Mouse (Mus musculus) forelimb bud, embryonic 11.5 days (tissue): Measurements from ENCODE around the gene Commd4.
"Not testable (repeated sequence)": the region's sequence is repeated elsewhere in the genome, so short reads cannot be mapped to it uniquely, and the experiment has no call there.

ENCODE experiments used
- DNase-seq: peaks from one replicate; pipeline ENCODE4 v3.0.0-alpha.2; 2012; ENCODE audit warnings: low read depth, low spot score

Commd4 gene

GRCm38 (mm10) chr9:57158013-57158470 lies at the start of gene Commd4:
TSS of gene Commd4 (minus strand) at chr9:57158331.
- peak; percentile 97 for DNase-seq

GRCm38 (mm10) chr9:57206896-57207295 lies 48.8 kb upstream of the Commd4 start:
- no peak for DNase-seq

GRCm38 (mm10) chr9:57203571-57203970 lies 45.4 kb upstream of the Commd4 start:
- DNase-seq = not testable (repeated sequence)

DNA sequence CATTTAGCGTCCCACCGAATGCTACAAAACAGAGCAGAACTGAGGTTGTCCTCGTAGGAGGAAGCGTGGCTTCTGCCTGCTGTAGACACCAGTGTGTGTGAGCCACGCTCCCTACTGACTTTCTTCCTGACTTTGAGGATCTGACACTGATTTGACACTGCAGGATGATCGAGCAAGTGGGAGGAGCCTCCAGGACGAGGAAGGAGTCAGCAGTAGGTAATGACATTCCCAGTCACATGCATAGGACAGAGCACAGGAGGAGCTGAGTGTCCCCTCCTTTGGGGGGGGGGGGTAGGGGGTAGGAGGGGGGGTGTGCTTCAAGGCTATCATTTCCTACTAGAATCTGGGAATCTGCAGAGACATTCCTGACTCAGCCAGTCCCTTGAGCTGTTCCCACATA lies 44.9 kb upstream of the Commd4 start:
- no peak for DNase-seq

DNA sequence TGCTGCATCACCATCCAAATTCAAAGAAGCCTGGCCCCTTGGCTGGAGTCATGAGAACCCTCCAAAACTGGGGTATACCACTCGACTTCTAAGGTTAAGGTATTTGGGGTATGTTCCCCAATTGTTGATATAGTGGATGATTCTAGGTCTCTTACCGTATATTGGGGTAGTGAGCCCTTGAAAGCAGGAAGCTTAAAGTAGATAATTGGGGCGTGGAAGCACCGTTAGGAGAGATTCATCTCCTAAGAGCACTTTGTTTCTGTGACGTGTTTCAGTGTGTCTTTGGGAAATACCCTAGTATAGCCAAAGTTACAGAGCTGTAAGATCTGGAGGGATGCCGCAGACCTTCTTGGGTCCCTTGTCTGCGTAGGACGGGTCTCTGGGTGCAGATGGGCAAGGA lies 39.3 kb upstream of the Commd4 start:
- DNase-seq = no peak

- no peak for DNase-seq
These were observed 38.6 kb upstream of the Commd4 start for GRCm38 (mm10) chr9:57196708-57197107.

GRCm38 (mm10) chr9:57168411-57168810 lies 10.3 kb upstream of the Commd4 start:
- DNase-seq = no peak

DNA sequence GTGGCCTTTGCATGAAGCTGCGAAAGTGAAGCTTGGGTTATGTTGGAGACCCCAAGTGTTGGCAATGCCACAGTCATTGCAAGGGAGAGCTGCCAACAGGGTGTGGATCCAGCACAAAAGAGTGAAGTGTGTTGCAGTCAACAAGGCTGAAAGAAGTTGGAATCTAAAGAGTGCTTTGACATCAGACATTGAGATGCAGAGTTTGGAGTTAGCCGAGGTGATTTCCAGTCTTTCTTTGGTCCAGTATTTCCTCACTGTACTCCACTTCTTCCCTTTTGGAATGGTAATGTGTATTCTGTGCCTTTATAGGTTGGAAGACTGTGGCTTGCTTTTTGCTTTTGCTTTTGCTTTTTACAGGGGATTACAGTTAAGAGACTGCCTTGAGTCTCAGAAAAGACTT lies 8.0 kb upstream of the Commd4 start:
- no peak for DNase-seq

- no peak for DNase-seq
These were observed 5.0 kb upstream of the Commd4 start for GRCm38 (mm10) chr9:57163137-57163536.

DNA sequence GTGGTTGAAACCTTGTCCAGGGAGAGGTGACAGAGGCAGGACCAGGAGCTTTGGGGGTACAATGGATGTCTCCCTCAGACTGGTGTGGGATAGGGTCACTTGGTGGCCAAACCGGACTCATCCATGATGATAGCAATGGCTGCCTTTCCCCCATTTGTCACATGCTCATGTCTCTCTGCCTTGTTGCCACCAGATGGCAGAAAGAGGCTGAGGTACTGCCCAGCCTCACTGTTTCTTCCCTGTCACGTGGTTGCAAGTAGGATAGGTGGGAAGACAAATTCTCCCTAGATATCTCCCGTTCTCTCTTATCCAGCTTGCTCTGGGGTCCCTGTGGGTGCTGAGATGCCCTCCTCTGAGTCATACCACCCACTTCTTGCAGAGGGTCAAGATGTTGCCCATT lies 4.4 kb upstream of the Commd4 start:
- DNase-seq = no peak

- DNase-seq = no peak
These were observed 375 bp upstream of the Commd4 start for GRCm38 (mm10) chr9:57158506-57158905.

GRCm38 (mm10) chr9:57157499-57157898 lies 632 bp downstream of the Commd4 start:
- DNase-seq = no peak

DNA sequence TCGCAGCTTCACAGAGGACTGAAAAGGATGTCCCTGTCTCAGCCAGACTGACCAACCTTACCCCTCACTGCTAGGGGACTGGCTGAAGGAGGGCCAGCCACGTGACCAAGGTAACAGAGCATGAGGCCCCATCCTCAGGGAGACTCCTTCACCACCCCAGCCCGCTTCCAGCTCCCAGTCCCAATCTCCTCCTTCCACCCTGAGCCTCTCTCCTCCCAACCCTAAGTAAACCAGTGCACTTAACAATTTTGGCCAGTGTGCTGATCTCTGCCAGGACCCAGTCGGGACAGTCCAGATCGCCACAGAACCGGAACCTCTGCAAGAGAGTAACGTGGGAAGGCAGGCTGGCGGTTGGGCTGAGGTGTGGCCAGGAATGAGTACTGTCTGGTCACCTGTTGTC lies 1.3 kb downstream of the Commd4 start:
- DNase-seq = no peak

DNA sequence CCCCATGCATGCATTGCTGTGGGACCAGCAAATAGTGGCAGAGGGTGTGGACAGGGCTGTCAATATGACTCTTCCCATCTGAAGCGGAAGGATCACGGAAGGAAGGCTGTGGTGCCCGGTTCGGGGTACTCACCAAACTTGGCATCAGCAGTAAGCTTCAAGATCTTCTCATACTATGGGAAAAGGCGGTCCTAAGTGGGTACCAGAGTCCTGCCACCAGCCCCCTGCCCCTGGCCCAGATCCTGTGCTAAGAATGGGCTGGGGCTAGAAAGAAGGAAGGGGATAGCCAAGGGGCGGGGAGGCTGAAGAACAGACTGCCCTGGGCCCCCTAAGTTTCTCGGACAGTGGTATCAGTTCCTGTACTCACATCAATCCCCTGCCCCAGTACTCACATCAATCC lies 1.7 kb downstream of the Commd4 start:
- DNase-seq = no peak

DNA sequence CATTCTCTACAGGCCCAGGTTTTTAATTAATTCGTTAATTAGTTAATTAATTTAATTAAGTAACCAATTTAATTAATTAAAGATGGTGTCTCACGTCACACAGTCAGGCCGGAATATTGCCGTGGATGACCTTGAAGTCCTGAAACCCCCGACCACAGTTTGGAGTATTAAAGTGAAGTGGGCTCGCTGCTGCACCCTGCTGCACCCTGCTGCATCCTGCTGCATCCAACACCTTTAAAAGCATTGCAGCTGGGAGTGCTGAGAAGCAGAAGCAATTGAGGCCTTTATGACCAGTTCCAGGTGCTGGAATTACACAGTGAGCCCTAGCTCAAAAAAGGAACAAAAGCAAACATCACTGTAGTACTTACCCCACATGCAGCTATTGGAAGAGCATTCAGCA lies 5.8 kb downstream of the Commd4 start:
- peak; percentile 27 for DNase-seq

GRCm38 (mm10) chr9:57150192-57150591 lies 7.9 kb downstream of the Commd4 start:
- no peak for DNase-seq

DNA sequence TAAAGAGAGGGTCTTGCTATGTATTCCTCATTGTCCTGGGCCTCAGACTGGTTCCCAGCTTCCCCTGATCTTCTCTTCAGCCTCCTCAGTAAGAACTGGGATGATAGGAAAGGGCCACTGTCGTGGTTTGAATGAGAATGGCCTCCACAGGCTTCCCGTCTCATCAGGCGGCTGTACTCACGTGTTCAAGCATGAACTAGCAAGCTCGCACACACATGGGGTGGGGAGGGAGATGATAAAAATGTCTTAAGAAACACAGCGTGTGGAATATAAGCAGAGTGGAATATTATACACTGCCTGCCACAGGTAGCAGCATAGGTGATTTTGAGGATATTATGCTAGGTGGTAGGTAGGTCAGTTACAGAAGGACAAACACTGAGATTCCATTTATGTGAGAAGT lies 9.1 kb downstream of the Commd4 start:
- DNase-seq = no peak

GRCm38 (mm10) chr9:57148144-57148878 lies 9.8 kb downstream of the Commd4 start, which contains the start of gene Neil1:
TSS of gene Neil1 (minus strand) at chr9:57148305.
- peak; percentile 89 for DNase-seq

- DNase-seq = no peak
These were observed 10.7 kb downstream of the Commd4 start for GRCm38 (mm10) chr9:57147205-57148143.

GRCm38 (mm10) chr9:57146451-57147066 lies 11.6 kb downstream of the Commd4 start:
- no peak for DNase-seq

GRCm38 (mm10) chr9:57144830-57145229 lies 13.3 kb downstream of the Commd4 start:
- DNase-seq = no peak

DNA sequence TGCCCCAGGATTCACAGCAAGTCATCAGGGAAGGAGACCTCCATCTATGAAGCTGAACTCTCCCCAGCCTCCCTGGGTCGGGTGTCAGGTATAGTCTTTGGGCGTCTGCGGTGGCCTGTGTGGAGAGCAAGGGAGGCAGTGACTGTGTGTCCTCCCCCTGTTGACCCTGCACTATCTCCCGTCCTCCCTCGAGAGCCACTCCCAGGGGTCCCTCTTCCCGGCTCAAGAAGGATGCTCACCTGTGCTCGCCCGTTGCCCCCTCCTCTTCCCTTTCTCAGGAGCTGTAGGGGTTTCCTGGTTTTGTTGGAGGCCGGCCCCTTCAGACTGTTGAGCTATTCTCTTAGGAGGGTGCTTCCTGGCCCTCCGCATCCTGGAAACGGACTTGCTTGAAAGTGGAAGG lies 14.9 kb downstream of the Commd4 start:
- no peak for DNase-seq
